Mouse (Mus musculus) kidney, adult 2 months (tissue): ENCODE measurements around the gene Vmn2r83.

ENCODE experiments used
- CTCF ChIP-seq: fragments of 200-500 bp; conservative IDR thresholded peaks from 2 replicates; pipeline ENCODE4 v1.5.1; 2011; ENCODE audit warnings: low read depth, mild to moderate bottlenecking, control low read depth, low read length, moderate library complexity, mixed read lengths; ENCODE audit not compliant: insufficient read depth, insufficient read length
- POLR2A ChIP-seq: fragments of 200-500 bp; IDR thresholded peaks from one replicate; pipeline ENCODE4 v1.6.1; 2011; ENCODE audit warnings: low read depth, low read length, control low read depth

GRCm38 (mm10) chr10:79506709-79507108 lies 38.2 kb downstream of the Vmn2r83 start:
- no peak for TF ChIP-seq CTCF
- no peak for TF ChIP-seq POLR2A
